Mouse (Mus musculus) right cerebral cortex, adult 18-20 months (tissue): ENCODE results near the gene Adora2a.
"Not testable (repeated sequence)": the region's sequence is repeated elsewhere in the genome, so short reads cannot be mapped to it uniquely, and the experiment has no call there.

Source experiments
- DNase-seq: peaks from one replicate; pipeline ENCODE4 v3.0.0; 2022; ENCODE audit warnings: mixed read lengths

Adora2a gene

GRCm38 (mm10) chr10:75316872-75316907, at the start of gene Adora2a:
Adora2a (plus strand) TSS chr10:75316877.
- DNase-seq: no peak

- DNase-seq: no peak
Measured at GRCm38 (mm10) chr10:75273020-75273419, 43.7 kb upstream of the Adora2a start.

GRCm38 (mm10) chr10:75276427-75277013, 40.2 kb upstream of the Adora2a start:
- DNase-seq: no peak

- peak; percentile 19 for DNase-seq
Measured at GRCm38 (mm10) chr10:75277501-75277900, 39.2 kb upstream of the Adora2a start.

- no peak for DNase-seq
Measured at GRCm38 (mm10) chr10:75282648-75283047, 34.0 kb upstream of the Adora2a start.

GRCm38 (mm10) chr10:75283821-75284220, 32.9 kb upstream of the Adora2a start:
- no peak for DNase-seq

- DNase-seq: no peak
Measured at GRCm38 (mm10) chr10:75288579-75288978, 28.1 kb upstream of the Adora2a start.

GRCm38 (mm10) chr10:75289392-75289791, 27.3 kb upstream of the Adora2a start:
- no peak for DNase-seq

GRCm38 (mm10) chr10:75290650-75291049, 26.0 kb upstream of the Adora2a start:
- DNase-seq: no peak

GRCm38 (mm10) chr10:75291338-75291737, 25.3 kb upstream of the Adora2a start:
- no peak for DNase-seq

- not testable (repeated sequence) for DNase-seq
Measured at GRCm38 (mm10) chr10:75292206-75292605, 24.5 kb upstream of the Adora2a start.

GRCm38 (mm10) chr10:75293288-75293687, 23.4 kb upstream of the Adora2a start:
- DNase-seq: no peak

GRCm38 (mm10) chr10:75294362-75294761, 22.3 kb upstream of the Adora2a start:
- DNase-seq: no peak

- no peak for DNase-seq
Measured at GRCm38 (mm10) chr10:75294926-75295325, 21.8 kb upstream of the Adora2a start.

GRCm38 (mm10) chr10:75298608-75299007, 18.1 kb upstream of the Adora2a start:
- no peak for DNase-seq

- DNase-seq: peak; percentile 25
Measured at GRCm38 (mm10) chr10:75299785-75300418, 16.8 kb upstream of the Adora2a start.

GRCm38 (mm10) chr10:75301195-75301806, 15.4 kb upstream of the Adora2a start:
- no peak for DNase-seq

- no peak for DNase-seq
Measured at GRCm38 (mm10) chr10:75301937-75302336, 14.7 kb upstream of the Adora2a start.

- DNase-seq: no peak
Measured at GRCm38 (mm10) chr10:75302536-75302935, 14.1 kb upstream of the Adora2a start.

GRCm38 (mm10) chr10:75303324-75304048, 13.2 kb upstream of the Adora2a start:
- peak; percentile 85 for DNase-seq

GRCm38 (mm10) chr10:75304049-75304405, 12.7 kb upstream of the Adora2a start:
- no peak for DNase-seq

GRCm38 (mm10) chr10:75304413-75304812, 12.3 kb upstream of the Adora2a start:
- peak; percentile 25 for DNase-seq

- no peak for DNase-seq
Measured at GRCm38 (mm10) chr10:75307130-75307529, 9.5 kb upstream of the Adora2a start.

GRCm38 (mm10) chr10:75312361-75312760, 4.3 kb upstream of the Adora2a start:
- DNase-seq: no peak
